Mouse (Mus musculus) stomach, adult 2 months (tissue): Measurements from ENCODE around the gene Col9a1. TPM values are rescaled to one million over a fixed set of nuclear protein-coding genes. Genes with fewer than 3 reads are reported as not detected.

Experiments
- polyA plus RNA-seq: library from polyadenylated mRNA; depleted of rRNA; stranded (reverse); fragments of >200 nt; gene quantifications from 2 replicates; pipeline ENCODE4 v1.2.3, GENCODE M21; 2012; rRNA removed

The Col9a1 gene
- polyA plus RNA-seq, result not detected in 2 replicates

GRCm38 (mm10) chr1:24177224-24177851, at the start of gene Col9a1:
Gene Col9a1 (plus strand): TSS chr1:24177610.

Other genes starting within 250 kb of the Col9a1 start
- gene Sdhaf4, start 172.0 kb upstream of the Col9a1 start, polyA plus RNA-seq, result 0.71 and 2.0 TPM in 2 replicates
- gene Fam135a, start 77.3 kb upstream of the Col9a1 start, polyA plus RNA-seq, result 2.0 and 2.3 TPM in 2 replicates